ENCODE assay signal across 9 mouse cellular contexts in genomic region chr6:52203371-52204049, GRCm38 (mm10). TPM values are rescaled to one million over a fixed set of nuclear protein-coding genes. Genes with fewer than 3 reads are reported as not detected.
DNase-seq lines count a peak whose midpoint lies in the region; ATAC-seq lines count a peak whose summit lies in the region.
"Had no signal": no experiment of that assay in that cellular context is flagged by ENCODE, and none has a peak within 500 bp of the region (broad histone marks: within the 10 kb centered on the region; RNA-seq: fewer than 3 reads in every experiment).

No protein-coding gene starts in this region.

- H3K4me3 ChIP-seq in heart, embryonic 14.5 days (ENCODE audit: control insufficient read depth in 1 of 2, insufficient read depth in 1 of 2, low read depth in 1 of 2, low read length in 2 of 2), result peak overlapping the region; percentile 33 to 36
- H3K4me3 ChIP-seq in forebrain, embryonic 13.5 days, result peak overlapping the region; percentile 16
- peak overlapping the region; percentile 92 for H3K4me3 ChIP-seq in neural tube, embryonic 12.5 days

- peak overlapping the region; percentile 28; the same call in 1 of the 2 replicates for H3K9ac ChIP-seq in heart, embryonic 14.5 days (ENCODE audit: low read length)
- H3K9ac ChIP-seq in forebrain, embryonic 13.5 days, result no peak overlapping the region
- peak overlapping the region; percentile 100 for H3K9ac ChIP-seq in neural tube, embryonic 12.5 days

- DNase-seq in heart, postnatal 10 days, result no peak
- DNase-seq in kidney, postnatal 10 days, result peak; percentile 64
- DNase-seq in natural killer cell, adult 2 months (ENCODE audit: low spot score in 2 of 2), result no peak
- no peak for DNase-seq in frontal cortex, adult 2 months (ENCODE audit: extremely low spot score in 1 of 2, low spot score in 1 of 2)

- no peaks in the 10 kb centered on the region for H3K9me3 ChIP-seq in heart, embryonic 14.5 days (ENCODE audit: control insufficient read depth, low read length)
- H3K9me3 ChIP-seq in forebrain, embryonic 13.5 days (replicated peaks), result no peaks in the 10 kb centered on the region
- H3K9me3 ChIP-seq in neural tube, embryonic 12.5 days, result no peaks in the 10 kb centered on the region

- H3K36me3 ChIP-seq in heart, embryonic 14.5 days (ENCODE audit: control insufficient read depth, insufficient read depth, low read length), result no peaks in the 10 kb centered on the region
- no peaks in the 10 kb centered on the region for H3K36me3 ChIP-seq in forebrain, embryonic 13.5 days (ENCODE audit: poor library complexity, severe bottlenecking)
- peaks cover 48% of the 10 kb centered on the region for H3K36me3 ChIP-seq in neural tube, embryonic 12.5 days

- peaks cover 100% of the 10 kb centered on the region for H3K27me3 ChIP-seq in heart, embryonic 14.5 days (ENCODE audit: control insufficient read depth, insufficient read depth, low read length)
- H3K27me3 ChIP-seq in forebrain, embryonic 13.5 days, result peaks cover 100% of the 10 kb centered on the region
- H3K27me3 ChIP-seq in neural tube, embryonic 12.5 days (replicated peaks), result no peaks in the 10 kb centered on the region
- H3K27me3 ChIP-seq: Patski had no signal

- peak overlapping the region; percentile 59 for H3K4me2 ChIP-seq in heart, embryonic 14.5 days (ENCODE audit: low read length)
- H3K4me2 ChIP-seq in forebrain, embryonic 13.5 days, result peak overlapping the region; percentile 34
- peak overlapping the region; percentile 99 for H3K4me2 ChIP-seq in neural tube, embryonic 12.5 days (replicated peaks)

- intact Hi-C loops in heart, postnatal 10 days (cut with DNase I), result loop anchor here (5.0 kb wide), 1 partner anchor 821 kb away; no protein-coding TSS in a partner anchor

- H3K4me1 ChIP-seq in heart, embryonic 14.5 days (ENCODE audit: control insufficient read depth in 2 of 2, insufficient read depth in 2 of 2, low read length in 2 of 2), result peaks cover 2 to 17% of the 10 kb centered on the region in 2 experiments; a peak in 3 of 4 replicates
- peaks cover 14% of the 10 kb centered on the region for H3K4me1 ChIP-seq in forebrain, embryonic 13.5 days
- peaks cover 82% of the 10 kb centered on the region for H3K4me1 ChIP-seq in neural tube, embryonic 12.5 days

- no peak for ATAC-seq in heart, embryonic 14.5 days (ENCODE audit: insufficient number of reproducible peaks, insufficient read depth, low FRiP score, low read depth)
- ATAC-seq in forebrain, embryonic 13.5 days, result no peak
- peak; percentile 49 for ATAC-seq in neural tube, embryonic 12.5 days (ENCODE audit: low FRiP score, low read depth)
- no peak for ATAC-seq in granulocyte monocyte progenitor cell, adult 5-6 weeks (replicated peaks; ENCODE audit: poor library complexity, severe bottlenecking)

- no peak overlapping the region for H3K27ac ChIP-seq in heart, embryonic 14.5 days (replicated peaks in 1 of 2; ENCODE audit: control insufficient read depth in 1 of 2, insufficient read depth in 1 of 2, low read depth in 2 of 2, low read length in 2 of 2)
- no peak overlapping the region for H3K27ac ChIP-seq in forebrain, embryonic 13.5 days
- peak overlapping the region; percentile 99 for H3K27ac ChIP-seq in neural tube, embryonic 12.5 days

- WGBS in heart, embryonic 14.5 days, result 1% methylated on average over 45 of the region's 46 CpGs
- WGBS in forebrain, embryonic 13.5 days, result 0% methylated on average over 44 of the region's 46 CpGs
- WGBS in neural tube, embryonic 12.5 days, result under 1% methylated on average over 46 of the region's 46 CpGs

RNA-seq across cellular contexts. Expression of gene Hoxa5, which starts 0.9 kb away (rescaled TPM):
- 0.31 and 1.3 TPM in 2 replicates for polyA plus RNA-seq in heart, embryonic 14.5 days (2014; fragmentation: Nextera tagmentation; extraction: Ambion mirVana)
- total RNA-seq in heart, postnatal 10 days (2021), result 1 to 10 TPM; 1.2 to 1.6 TPM
- not detected in 2 replicates for polyA plus RNA-seq in forebrain, embryonic 13.5 days (2015; fragmentation: Nextera tagmentation; extraction: Ambion mirVana)
- polyA plus RNA-seq in neural tube, embryonic 12.5 days (2016; fragmentation: Nextera tagmentation; extraction: Ambion mirVana), result 72.6 and 76.1 TPM in 2 replicates
- polyA plus RNA-seq in frontal cortex, adult 2 months (2012; rRNA removed), result 0.11 TPM in 1 of 2 replicates, not detected in the other
- 2.3 and 2.8 TPM in 2 replicates for total RNA-seq in granulocyte monocyte progenitor cell, adult 5-6 weeks (2014; fragmentation: Nextera tagmentation)
- total RNA-seq in granulocyte monocyte progenitor cell, adult 5-6 weeks (2017), result 0.36 and 0.43 TPM in 2 replicates

RNA-seq across cellular contexts. Expression of gene Hoxa6, which starts 5.0 kb away (rescaled TPM):
- polyA plus RNA-seq in heart, embryonic 14.5 days (2014; fragmentation: Nextera tagmentation; extraction: Ambion mirVana), result not detected in 2 replicates
- not detected for total RNA-seq in heart, postnatal 10 days (2021)
- polyA plus RNA-seq in forebrain, embryonic 13.5 days (2015; fragmentation: Nextera tagmentation; extraction: Ambion mirVana), result not detected in 2 replicates
- polyA plus RNA-seq in neural tube, embryonic 12.5 days (2016; fragmentation: Nextera tagmentation; extraction: Ambion mirVana), result 34.7 and 34.9 TPM in 2 replicates
- polyA plus RNA-seq in frontal cortex, adult 2 months (2012; rRNA removed), result not detected in 2 replicates
- 1.3 TPM in 1 of 2 replicates, not detected in the other for total RNA-seq in granulocyte monocyte progenitor cell, adult 5-6 weeks (2014; fragmentation: Nextera tagmentation)
- 0.41 TPM in 1 of 2 replicates, not detected in the other for total RNA-seq in granulocyte monocyte progenitor cell, adult 5-6 weeks (2017)

RNA-seq across cellular contexts. Expression of gene Hoxa3, which starts 9.6 kb away (rescaled TPM):
- polyA plus RNA-seq in heart, embryonic 14.5 days (2014; fragmentation: Nextera tagmentation; extraction: Ambion mirVana), result 0.35 and 0.86 TPM in 2 replicates
- total RNA-seq in heart, postnatal 10 days (2021), result 1 to 10 TPM; 1.5 TPM
- not detected in 2 replicates for polyA plus RNA-seq in forebrain, embryonic 13.5 days (2015; fragmentation: Nextera tagmentation; extraction: Ambion mirVana)
- 21.1 and 25.1 TPM in 2 replicates for polyA plus RNA-seq in neural tube, embryonic 12.5 days (2016; fragmentation: Nextera tagmentation; extraction: Ambion mirVana)
- not detected in 2 replicates for polyA plus RNA-seq in frontal cortex, adult 2 months (2012; rRNA removed)
- total RNA-seq in granulocyte monocyte progenitor cell, adult 5-6 weeks (2014; fragmentation: Nextera tagmentation), result 1.7 and 3.1 TPM in 2 replicates
- total RNA-seq in granulocyte monocyte progenitor cell, adult 5-6 weeks (2017), result 0.34 TPM in 1 of 2 replicates, not detected in the other

RNA-seq across cellular contexts. Expression of gene Gm28308, which starts 9.6 kb away (rescaled TPM):
- not detected in 2 replicates for polyA plus RNA-seq in heart, embryonic 14.5 days (2014; fragmentation: Nextera tagmentation; extraction: Ambion mirVana)
- total RNA-seq in heart, postnatal 10 days (2021), result not detected
- polyA plus RNA-seq in forebrain, embryonic 13.5 days (2015; fragmentation: Nextera tagmentation; extraction: Ambion mirVana), result not detected in 2 replicates
- not detected in 2 replicates for polyA plus RNA-seq in neural tube, embryonic 12.5 days (2016; fragmentation: Nextera tagmentation; extraction: Ambion mirVana)
- polyA plus RNA-seq in frontal cortex, adult 2 months (2012; rRNA removed), result not detected in 2 replicates
- not detected in 2 replicates for total RNA-seq in granulocyte monocyte progenitor cell, adult 5-6 weeks (2014; fragmentation: Nextera tagmentation)
- total RNA-seq in granulocyte monocyte progenitor cell, adult 5-6 weeks (2017), result not detected in 2 replicates

RNA-seq across cellular contexts. Expression of gene Hoxa4, which starts 12.0 kb away (rescaled TPM):
- 0.32 and 0.36 TPM in 2 replicates for polyA plus RNA-seq in heart, embryonic 14.5 days (2014; fragmentation: Nextera tagmentation; extraction: Ambion mirVana)
- total RNA-seq in heart, postnatal 10 days (2021), result 1 to 10 TPM in 1 of 2 experiments, under 1 TPM in 1; 0.69 to 1.3 TPM
- not detected in 2 replicates for polyA plus RNA-seq in forebrain, embryonic 13.5 days (2015; fragmentation: Nextera tagmentation; extraction: Ambion mirVana)
- 7.1 and 9.7 TPM in 2 replicates for polyA plus RNA-seq in neural tube, embryonic 12.5 days (2016; fragmentation: Nextera tagmentation; extraction: Ambion mirVana)
- polyA plus RNA-seq in frontal cortex, adult 2 months (2012; rRNA removed), result 0.06 TPM in 1 of 2 replicates, not detected in the other
- total RNA-seq in granulocyte monocyte progenitor cell, adult 5-6 weeks (2014; fragmentation: Nextera tagmentation), result 0.15 and 1.5 TPM in 2 replicates
- 0.17 and 0.41 TPM in 2 replicates for total RNA-seq in granulocyte monocyte progenitor cell, adult 5-6 weeks (2017)

Comparison
In these comparisons a context has a peak if more than half of its experiments do, and no peak if none do; other contexts are left out.
1. H3K4me2 ChIP-seq: peak in every context shown above with its lines; median percentile 99 in neural tube, embryonic 12.5 days; 59 in heart, embryonic 14.5 days; 34 in forebrain, embryonic 13.5 days.
2. H3K4me3 ChIP-seq: peak in every context shown above with its lines; median percentile 92 in neural tube, embryonic 12.5 days; 34 in heart, embryonic 14.5 days; 16 in forebrain, embryonic 13.5 days.
3. RNA of gene Hoxa5, which starts 0.9 kb away (polyA plus RNA-seq): 72.6 to 76.1 TPM in neural tube, embryonic 12.5 days; 0.31 to 1.3 TPM in heart, embryonic 14.5 days, 0.11 TPM in frontal cortex, adult 2 months and not detected in forebrain, embryonic 13.5 days; every median in the first group is over 10 times any median in the second.
4. RNA of gene Hoxa6, which starts 5.0 kb away (polyA plus RNA-seq): 34.7 to 34.9 TPM in neural tube, embryonic 12.5 days; not detected in heart, embryonic 14.5 days, not detected in forebrain, embryonic 13.5 days and not detected in frontal cortex, adult 2 months; every median in the first group is over 10 times any median in the second.
5. RNA of gene Hoxa3, which starts 9.6 kb away (polyA plus RNA-seq): 21.1 to 25.1 TPM in neural tube, embryonic 12.5 days; 0.35 to 0.86 TPM in heart, embryonic 14.5 days, not detected in forebrain, embryonic 13.5 days and not detected in frontal cortex, adult 2 months; every median in the first group is over 10 times any median in the second.